Mouse (Mus musculus) thymus, postnatal 36 days (tissue): Measurements from ENCODE around the gene Gm21866.
"Not testable (repeated sequence)": the region's sequence is repeated elsewhere in the genome, so short reads cannot be mapped to it uniquely, and the experiment has no call there.

Experiments
- DNase-seq, 2 experiments: peaks; one replicate each; pipeline ENCODE4 v3.0.0; 2022; ENCODE audit warnings: mixed read lengths in 2 of 2

Gene Gm21866

GRCm38 (mm10) chrY:13465479-13465878, at the start of gene Gm21866:
Gene Gm21866 (minus strand): TSS chrY:13465579.
- DNase-seq, result not testable (repeated sequence)

- not testable (repeated sequence) for DNase-seq
These were observed 28.3 kb upstream of the Gm21866 start, which contains the start of gene Gm20773 for GRCm38 (mm10) chrY:13493726-13494125. Gene Gm20773 (plus strand): TSS chrY:13494026.
